Mouse (Mus musculus): ENCODE measurements at regions not wholly inside any gene's neighbourhood (a gene's known extent, or its start where the extent isn't known, plus 50 kb on each side); places are given as distances from the start of the nearest gene placed in this dataset.

- ATAC-seq (ENCODE audit: borderline replicate concordance, extremely low read depth, low FRiP score, low TSS enrichment), result no peak
- Histone ChIP-seq H3K27ac (no peak overlapping the region), H3K9me3 (no peaks in the 10 kb centered on the region), H3K27me3 (no peaks in the 10 kb centered on the region), H3K4me3 (no peak overlapping the region), H3K4me2 (peak overlapping the region; percentile 43; the same call in 1 of the 2 replicates), H3K36me3 (no peaks in the 10 kb centered on the region), H3K9ac (no peak overlapping the region), H3K4me1 (no peaks in the 10 kb centered on the region; the same call in 1 of the 2 replicates)
- 6% methylated on average over 9 of the region's 9 CpGs for WGBS
Measured at GRCm38 (mm10) chr14:45878428-45878827, 220.5 kb upstream of the Ddhd1 start.

- Histone ChIP-seq H3K27ac (no peak overlapping the region), H3K4me2 (peak overlapping the region; percentile 26; the same call in 1 of the 2 replicates), H3K9me3 (no peaks in the 10 kb centered on the region), H3K4me1 (peaks cover 25% of the 10 kb centered on the region), H3K4me3 (no peak overlapping the region), H3K27me3 (no peaks in the 10 kb centered on the region), H3K36me3 (no peaks in the 10 kb centered on the region), H3K9ac (no peak overlapping the region)
- 5% methylated on average over 6 of the region's 6 CpGs for WGBS
- no peak for ATAC-seq (ENCODE audit: borderline replicate concordance, extremely low read depth, low FRiP score, low TSS enrichment)
Measured at GRCm38 (mm10) chr14:45920783-45921182, 262.8 kb upstream of the Ddhd1 start.

DNA sequence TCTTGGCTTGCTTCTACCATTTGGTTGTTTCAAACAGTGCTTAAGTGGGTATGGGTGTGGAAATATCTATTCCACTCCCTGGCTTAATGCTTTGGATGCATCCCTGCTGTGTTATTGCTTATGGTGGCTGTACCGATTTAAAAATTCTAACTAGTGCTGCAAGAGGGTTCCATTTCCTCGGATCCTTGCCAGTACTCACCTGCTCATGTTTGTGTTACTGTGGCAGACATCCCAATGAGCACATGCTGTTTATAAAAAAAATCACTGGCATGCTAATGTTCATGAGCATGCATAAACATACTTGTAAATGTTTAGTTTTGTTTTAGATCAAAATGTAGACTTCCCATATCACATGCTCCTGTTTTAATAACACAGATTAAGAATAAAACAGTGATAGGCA lies 285.6 kb upstream of the Ddhd1 start:
- Histone ChIP-seq H3K27ac (no peak overlapping the region), H3K4me2 (no peak overlapping the region), H3K9me3 (no peaks in the 10 kb centered on the region), H3K9ac (no peak overlapping the region), H3K27me3 (no peaks in the 10 kb centered on the region), H3K4me1 (0 out of 2 replicates have a peak, but pooled peaks cover 2% of the 10 kb centered on the region), H3K4me3 (no peak overlapping the region), H3K36me3 (no peaks in the 10 kb centered on the region)
- WGBS, result 52% methylated on average over 2 of the region's 2 CpGs
- no peak for ATAC-seq (ENCODE audit: borderline replicate concordance, extremely low read depth, low FRiP score, low TSS enrichment)

- no peaks in the 10 kb centered on the region for H3K27me3 ChIP-seq
- H3K4me3 ChIP-seq, result no peak overlapping the region
- no peaks in the 10 kb centered on the region for H3K36me3 ChIP-seq
- H3K4me2 ChIP-seq, result no peak overlapping the region
- H3K9ac ChIP-seq, result no peak overlapping the region
- no peaks in the 10 kb centered on the region for H3K9me3 ChIP-seq
- H3K27ac ChIP-seq, result no peak overlapping the region
- ATAC-seq (ENCODE audit: borderline replicate concordance, extremely low read depth, low FRiP score, low TSS enrichment), result no peak
- WGBS, result 66% methylated on average over 5 of the region's 5 CpGs
- H3K4me1 ChIP-seq, result 0 out of 2 replicates have a peak, but pooled peaks cover 2% of the 10 kb centered on the region
Measured at GRCm38 (mm10) chr14:45944101-45944500, 286.2 kb upstream of the Ddhd1 start.

GRCm38 (mm10) chr14:45944506-45944905 lies 286.6 kb upstream of the Ddhd1 start:
- H3K9me3 ChIP-seq, result no peaks in the 10 kb centered on the region
- H3K27me3 ChIP-seq, result no peaks in the 10 kb centered on the region
- no peaks in the 10 kb centered on the region for H3K36me3 ChIP-seq
- no peak overlapping the region for H3K4me2 ChIP-seq
- no peak for ATAC-seq (ENCODE audit: borderline replicate concordance, extremely low read depth, low FRiP score, low TSS enrichment)
- WGBS, result 21% methylated on average over 8 of the region's 8 CpGs
- no peak overlapping the region for H3K9ac ChIP-seq
- H3K4me1 ChIP-seq, result 0 out of 2 replicates have a peak, but pooled peaks cover 2% of the 10 kb centered on the region
- no peak overlapping the region for H3K4me3 ChIP-seq
- H3K27ac ChIP-seq, result no peak overlapping the region

- no peak overlapping the region for H3K9ac ChIP-seq
- no peaks in the 10 kb centered on the region for H3K9me3 ChIP-seq
- H3K27me3 ChIP-seq, result no peaks in the 10 kb centered on the region
- 43% methylated on average over 8 of the region's 8 CpGs for WGBS
- no peak for ATAC-seq (ENCODE audit: borderline replicate concordance, extremely low read depth, low FRiP score, low TSS enrichment)
- no peaks in the 10 kb centered on the region for H3K36me3 ChIP-seq
- no peak overlapping the region for H3K4me3 ChIP-seq
- no peak overlapping the region for H3K27ac ChIP-seq
- no peak overlapping the region for H3K4me2 ChIP-seq
- H3K4me1 ChIP-seq, result no peaks in the 10 kb centered on the region
Measured at GRCm38 (mm10) chr14:45956624-45957023, 298.7 kb upstream of the Ddhd1 start.

- Histone ChIP-seq H3K36me3 (no peaks in the 10 kb centered on the region), H3K9ac (no peak overlapping the region), H3K4me2 (no peak overlapping the region), H3K4me1 (0 out of 2 replicates have a peak, but pooled peaks cover 6% of the 10 kb centered on the region), H3K27me3 (no peaks in the 10 kb centered on the region), H3K4me3 (no peak overlapping the region), H3K27ac (no peak overlapping the region), H3K9me3 (no peaks in the 10 kb centered on the region)
- ATAC-seq (ENCODE audit: borderline replicate concordance, extremely low read depth, low FRiP score, low TSS enrichment), result no peak
- 83% methylated on average over 4 of the region's 4 CpGs for WGBS
Measured at GRCm38 (mm10) chr14:45962474-45962873, 304.5 kb upstream of the Ddhd1 start.

DNA sequence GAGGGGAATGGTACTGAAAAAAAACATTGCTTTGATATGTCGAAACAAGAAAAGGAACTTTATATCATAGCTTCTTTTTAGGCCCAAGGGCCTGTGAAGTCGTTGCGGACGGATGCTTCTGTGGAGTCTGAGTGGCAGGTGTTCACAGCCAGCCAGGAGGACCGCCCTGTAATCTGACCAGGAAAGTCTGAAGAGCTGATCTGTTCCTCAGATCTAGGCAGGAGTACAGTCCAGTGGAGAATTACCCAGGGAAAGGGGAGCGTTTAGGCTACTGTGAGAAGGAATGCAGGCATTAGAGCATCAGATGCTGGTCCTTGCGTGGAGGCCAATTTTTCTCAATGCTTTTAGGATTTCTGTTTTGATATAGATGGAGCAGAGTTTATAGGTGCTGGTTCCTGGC lies 306.1 kb upstream of the Ddhd1 start:
- WGBS, result 58% methylated on average over 7 of the region's 7 CpGs
- no peak overlapping the region for H3K27ac ChIP-seq
- 0 out of 2 replicates have a peak, but pooled peaks cover 6% of the 10 kb centered on the region for H3K4me1 ChIP-seq
- H3K9me3 ChIP-seq, result no peaks in the 10 kb centered on the region
- H3K36me3 ChIP-seq, result no peaks in the 10 kb centered on the region
- no peak for ATAC-seq (ENCODE audit: borderline replicate concordance, extremely low read depth, low FRiP score, low TSS enrichment)
- no peak overlapping the region for H3K4me3 ChIP-seq
- H3K27me3 ChIP-seq, result no peaks in the 10 kb centered on the region
- no peak overlapping the region for H3K9ac ChIP-seq
- no peak overlapping the region for H3K4me2 ChIP-seq

DNA sequence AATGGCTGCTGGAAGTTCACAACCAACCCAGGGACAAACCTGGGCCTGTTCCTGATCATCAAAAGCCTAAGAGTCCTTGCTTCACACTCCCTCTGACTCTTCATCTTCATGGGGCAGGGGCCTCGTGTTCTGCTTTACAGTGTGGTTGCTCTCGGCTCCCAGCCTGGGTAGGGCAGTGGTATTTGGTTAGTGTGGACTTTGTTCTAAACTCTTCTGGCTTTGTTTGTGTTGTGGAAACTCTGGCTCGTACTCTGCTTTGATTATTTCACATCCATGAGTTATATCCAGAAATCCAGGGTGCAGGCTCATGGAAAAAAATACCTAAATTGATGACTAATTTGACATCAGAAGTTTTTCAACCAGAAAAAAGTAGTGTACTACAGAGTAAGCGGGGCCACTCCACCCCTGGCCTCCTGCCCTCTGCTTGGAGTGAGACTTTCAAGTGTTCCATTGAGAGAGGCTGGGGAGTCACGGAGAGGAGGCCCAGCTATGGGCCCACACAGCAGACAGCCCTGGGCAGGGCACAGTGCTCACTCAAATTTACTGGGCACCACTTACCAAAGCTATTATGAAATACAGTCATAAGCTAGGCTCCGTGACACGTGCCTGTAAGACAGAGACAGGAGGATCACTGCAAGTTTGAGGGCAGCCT lies 325.4 kb upstream of the Ddhd1 start:
- peak; percentile 33; the same call in 1 of the 2 replicates for ATAC-seq (ENCODE audit: borderline replicate concordance, extremely low read depth, low FRiP score, low TSS enrichment)

DNA sequence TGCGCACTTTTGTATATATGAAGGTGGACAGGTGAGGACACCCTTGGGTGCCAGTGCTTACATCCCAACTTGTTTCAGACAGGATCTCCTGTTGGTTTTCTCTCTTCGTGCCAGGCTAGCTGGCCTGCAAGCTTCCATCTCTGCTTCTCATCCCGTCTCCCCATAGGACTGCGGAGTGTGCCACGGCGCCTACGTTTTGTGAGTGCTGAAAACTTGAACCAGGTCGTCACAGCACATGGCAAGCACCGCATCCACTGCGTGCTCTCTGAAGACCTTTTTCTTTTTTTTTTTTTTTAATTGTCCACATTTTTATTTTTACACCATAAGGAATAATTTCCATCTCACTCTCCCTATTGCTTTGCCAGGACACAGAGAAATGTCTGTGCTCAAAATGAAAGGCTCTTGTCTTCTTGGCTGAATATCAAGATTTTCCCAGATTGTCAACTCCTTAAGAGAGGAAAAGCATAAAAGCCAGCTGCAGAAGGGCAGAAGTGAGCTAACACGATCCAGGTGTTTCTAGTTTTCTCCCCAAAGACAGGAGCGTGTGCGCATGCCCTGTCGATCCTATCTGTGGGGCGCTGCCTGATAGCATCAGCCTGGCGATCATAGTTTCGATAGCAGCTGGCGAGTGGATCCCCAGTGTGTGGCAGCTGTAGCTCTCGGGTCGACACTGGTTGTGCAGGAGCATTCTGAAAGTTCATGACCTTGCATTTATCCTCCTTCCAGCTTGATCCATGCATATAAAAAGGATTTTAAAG lies 326.4 kb upstream of the Ddhd1 start:
- Histone ChIP-seq H3K36me3 (no peaks in the 10 kb centered on the region), H3K27ac (peak overlapping the region; percentile 53), H3K9me3 (no peaks in the 10 kb centered on the region), H3K27me3 (no peaks in the 10 kb centered on the region), H3K4me1 (peaks cover 21% of the 10 kb centered on the region), H3K4me2 (peak overlapping the region; percentile 33), H3K9ac (no peak overlapping the region), H3K4me3 (0 out of 2 replicates have a peak overlapping the region, but pooled peaks have one; percentile 1)
- 46% methylated on average over 20 of the region's 20 CpGs for WGBS
- peak; percentile 74 for ATAC-seq (ENCODE audit: borderline replicate concordance, extremely low read depth, low FRiP score, low TSS enrichment)

More for the DNA sequence above, 325.4 kb upstream of the Ddhd1 start:
- Histone ChIP-seq H3K27ac (peak overlapping the region; percentile 35; the same call in 1 of the 2 replicates), H3K4me1 (peaks cover 21% of the 10 kb centered on the region), H3K27me3 (no peaks in the 10 kb centered on the region), H3K9ac (no peak overlapping the region), H3K4me3 (no peak overlapping the region), H3K36me3 (no peaks in the 10 kb centered on the region), H3K4me2 (no peak overlapping the region), H3K9me3 (no peaks in the 10 kb centered on the region)
- 49% methylated on average over 7 of the region's 7 CpGs for WGBS

- H3K9ac ChIP-seq, result no peak overlapping the region
- H3K27ac ChIP-seq, result 0 out of 2 replicates have a peak overlapping the region, but pooled peaks have one; percentile 42
- H3K27me3 ChIP-seq, result no peaks in the 10 kb centered on the region
- H3K36me3 ChIP-seq, result no peaks in the 10 kb centered on the region
- H3K4me3 ChIP-seq, result no peak overlapping the region
- peaks cover 31% of the 10 kb centered on the region for H3K4me1 ChIP-seq
- H3K9me3 ChIP-seq, result no peaks in the 10 kb centered on the region
- 26% methylated on average over 17 of the region's 17 CpGs for WGBS
- no peak for ATAC-seq (ENCODE audit: borderline replicate concordance, extremely low read depth, low FRiP score, low TSS enrichment)
- no peak overlapping the region for H3K4me2 ChIP-seq
Measured at GRCm38 (mm10) chr14:45992041-45992869, 334.3 kb upstream of the Ddhd1 start.

GRCm38 (mm10) chr14:45992870-45993135 lies 334.9 kb upstream of the Ddhd1 start:
- Histone ChIP-seq H3K4me2 (no peak overlapping the region), H3K4me3 (no peak overlapping the region), H3K27me3 (no peaks in the 10 kb centered on the region), H3K9ac (no peak overlapping the region), H3K4me1 (peaks cover 31% of the 10 kb centered on the region), H3K9me3 (no peaks in the 10 kb centered on the region), H3K27ac (no peak overlapping the region), H3K36me3 (no peaks in the 10 kb centered on the region)
- 23% methylated on average over 4 of the region's 4 CpGs for WGBS
- no peak for ATAC-seq (ENCODE audit: borderline replicate concordance, extremely low read depth, low FRiP score, low TSS enrichment)

Data from lung, embryonic 15.5 days (tissue).